Mouse (Mus musculus) kidney, adult 9 months (tissue): ENCODE data around the gene Mcrs1.
A peak's percentile ranks its signal among the peaks of the same experiment; 100 is the strongest.

ENCODE experiments used
- DNase-seq: peaks from one replicate; pipeline ENCODE4 v3.0.0; 2022

Gene Mcrs1

GRCm38 (mm10) chr15:99198761-99199160 lies 53.0 kb downstream of the Mcrs1 start:
- peak; percentile 51 for DNase-seq

GRCm38 (mm10) chr15:99195043-99195442 lies 56.7 kb downstream of the Mcrs1 start:
- no peak for DNase-seq

- DNase-seq: no peak
Observed at GRCm38 (mm10) chr15:99194358-99194757, 57.4 kb downstream of the Mcrs1 start.
